Mouse (Mus musculus) heart, embryonic 10.5 days (tissue): ENCODE data around the gene Dmtf1. TPM values are rescaled to one million over a fixed set of nuclear protein-coding genes. Genes with fewer than 3 reads are reported as not detected.
A peak's percentile ranks its signal among the peaks of the same experiment; 100 is the strongest.

Experiments
- DNase-seq: peaks from one replicate; pipeline ENCODE4 v3.0.0-alpha.2; 2017; ENCODE audit warnings: low spot score
- H3K27ac ChIP-seq: fragments of 300-500 bp; sonication (generic); 2 replicates; pipeline ENCODE4 v1.5.1; 2016; ENCODE audit warnings: mild to moderate bottlenecking
- H3K27me3 ChIP-seq: fragments of 300-500 bp; sonication (generic); 2 replicates; pipeline ENCODE4 v1.6.1; 2016; ENCODE audit warnings: mild to moderate bottlenecking; ENCODE audit not compliant: poor library complexity, insufficient read depth, severe bottlenecking
- H3K36me3 ChIP-seq: fragments of 300-500 bp; sonication (generic); 2 replicates; pipeline ENCODE4 v1.6.1; 2016; ENCODE audit warnings: mild to moderate bottlenecking, moderate library complexity
- H3K4me1 ChIP-seq: fragments of 300-500 bp; sonication (generic); 2 replicates; pipeline ENCODE4 v1.6.1; 2016; ENCODE audit warnings: mild to moderate bottlenecking
- H3K4me3 ChIP-seq: fragments of 300-500 bp; sonication (generic); 2 replicates; pipeline ENCODE4 v1.5.1; 2016; ENCODE audit warnings: mild to moderate bottlenecking, moderate library complexity
- H3K9me3 ChIP-seq: fragments of 300-500 bp; sonication (generic); 2 replicates; pipeline ENCODE4 v1.6.1; 2016; ENCODE audit warnings: mild to moderate bottlenecking, moderate library complexity
- WGBS: fragments of 180-500 bp; shearing (Covaris S2); methylation state at CpG from one replicate; pipeline ENCODE4 v1.1.7; 2016; 5-methylcytosine and 5-hydroxymethylcytosine counted together
- polyA plus RNA-seq: library from polyadenylated mRNA; unstranded; fragments of >200 nt; fragmentation: Nextera tagmentation; extraction: Ambion mirVana; gene quantifications from 2 replicates; pipeline ENCODE4 v1.2.1, GENCODE M21; 2016

The Dmtf1 gene
- polyA plus RNA-seq, 1 experiment from 2014 or later: 45.0 TPM

GRCm38 (mm10) chr5:9140724-9141123 lies 20.9 kb downstream of the Dmtf1 start:
- Histone ChIP-seq H3K36me3 (peaks cover 72% of the 10 kb centered on the region), H3K27me3 (no peaks in the 10 kb centered on the region), H3K4me3 (no peak overlapping the region), H3K27ac (no peak overlapping the region), H3K4me1 (no peaks in the 10 kb centered on the region), H3K9me3 (no peaks in the 10 kb centered on the region)
- 76% methylated on average over 8 of the region's 8 CpGs for WGBS
- no peak for DNase-seq

DNA sequence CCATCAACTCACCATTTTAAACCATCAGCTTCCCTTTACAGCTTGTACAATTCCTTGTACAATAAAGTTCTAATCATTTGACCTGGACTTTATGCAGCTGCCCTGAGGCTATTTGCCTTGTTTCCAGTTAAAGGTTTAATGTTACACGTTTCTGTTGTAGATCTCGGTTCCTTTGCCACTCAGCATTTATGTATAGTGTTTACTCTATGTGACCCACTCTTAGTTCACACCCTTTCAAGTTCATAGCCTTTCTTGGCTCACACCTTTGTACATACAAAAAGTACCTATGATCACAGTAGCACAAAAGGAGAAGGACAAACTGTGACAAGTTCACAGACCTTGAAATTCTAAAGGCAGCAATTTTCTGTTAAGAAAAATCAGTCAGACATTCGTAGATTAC lies 26.0 kb downstream of the Dmtf1 start:
- H3K36me3 ChIP-seq: peaks cover 59% of the 10 kb centered on the region
- no peaks in the 10 kb centered on the region for H3K4me1 ChIP-seq
- H3K4me3 ChIP-seq: no peak overlapping the region
- no peak overlapping the region for H3K27ac ChIP-seq
- no peaks in the 10 kb centered on the region for H3K9me3 ChIP-seq
- DNase-seq: no peak
- 87% methylated on average over 3 of the region's 3 CpGs for WGBS
- H3K27me3 ChIP-seq: no peaks in the 10 kb centered on the region

DNA sequence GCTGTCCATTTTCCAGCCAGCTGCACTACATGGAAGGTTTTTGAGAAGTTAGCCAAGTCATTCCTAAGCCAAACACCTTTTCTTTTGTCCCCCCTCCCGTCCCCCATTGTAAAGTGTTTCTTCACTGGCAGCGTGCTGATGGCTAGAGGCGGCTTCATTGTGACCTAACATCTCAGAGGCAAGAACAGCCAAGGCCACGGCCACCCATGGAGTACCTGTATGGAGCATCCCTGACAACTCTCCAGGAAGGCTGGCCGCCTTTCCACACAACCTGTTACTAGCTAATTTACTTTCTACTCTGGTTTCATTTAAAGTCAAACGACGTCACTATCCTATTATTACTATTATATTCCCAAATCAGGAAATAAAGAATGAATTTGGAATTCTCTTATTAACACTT lies 29.8 kb downstream of the Dmtf1 start:
- H3K36me3 ChIP-seq: peaks cover 64% of the 10 kb centered on the region
- no peak for DNase-seq

GRCm38 (mm10) chr5:9128566-9128965 lies 33.0 kb downstream of the Dmtf1 start:
- no peaks in the 10 kb centered on the region for H3K4me1 ChIP-seq
- H3K9me3 ChIP-seq: no peaks in the 10 kb centered on the region
- H3K36me3 ChIP-seq: peaks cover 70% of the 10 kb centered on the region
- 96% methylated on average over 12 of the region's 12 CpGs for WGBS
- no peak overlapping the region for H3K4me3 ChIP-seq
- DNase-seq: no peak
- no peak overlapping the region for H3K27ac ChIP-seq
- no peaks in the 10 kb centered on the region for H3K27me3 ChIP-seq

More for the DNA sequence above, 29.8 kb downstream of the Dmtf1 start:
- Histone ChIP-seq H3K4me3 (no peak overlapping the region), H3K9me3 (no peaks in the 10 kb centered on the region), H3K27ac (no peak overlapping the region), H3K27me3 (no peaks in the 10 kb centered on the region), H3K4me1 (no peaks in the 10 kb centered on the region)
- 88% methylated on average over 7 of the region's 7 CpGs for WGBS

- Histone ChIP-seq H3K36me3 (peaks cover 95% of the 10 kb centered on the region), H3K4me1 (no peaks in the 10 kb centered on the region), H3K4me3 (no peak overlapping the region), H3K9me3 (no peaks in the 10 kb centered on the region), H3K27me3 (no peaks in the 10 kb centered on the region), H3K27ac (no peak overlapping the region)
- DNase-seq: no peak
- WGBS: 90% methylated on average over 2 of the region's 2 CpGs
Measured at GRCm38 (mm10) chr5:9124134-9124533, 37.4 kb downstream of the Dmtf1 start.

GRCm38 (mm10) chr5:9114162-9114561 lies 47.4 kb downstream of the Dmtf1 start:
- H3K9me3 ChIP-seq: no peaks in the 10 kb centered on the region

GRCm38 (mm10) chr5:9111759-9112158 lies 49.8 kb downstream of the Dmtf1 start:
- no peaks in the 10 kb centered on the region for H3K9me3 ChIP-seq
- 0 out of 2 replicates have a peak, but pooled peaks cover 3% of the 10 kb centered on the region for H3K4me1 ChIP-seq
- H3K27ac ChIP-seq: no peak overlapping the region
- H3K4me3 ChIP-seq: no peak overlapping the region
- peaks cover under 1% of the 10 kb centered on the region; the same call in 1 of the 2 replicates for H3K36me3 ChIP-seq
- WGBS: 15% methylated on average over 5 of the region's 5 CpGs
- peak; percentile 75 for DNase-seq
- H3K27me3 ChIP-seq: no peaks in the 10 kb centered on the region

More at GRCm38 (mm10) chr5:9114162-9114561, 47.4 kb downstream of the Dmtf1 start:
- no peak overlapping the region for H3K27ac ChIP-seq
- peaks cover 21% of the 10 kb centered on the region; the same call in 1 of the 2 replicates for H3K36me3 ChIP-seq
- H3K4me1 ChIP-seq: 0 out of 2 replicates have a peak, but pooled peaks cover 3% of the 10 kb centered on the region
- 28% methylated on average over 6 of the region's 6 CpGs for WGBS
- peak; percentile 31 for DNase-seq
- H3K4me3 ChIP-seq: no peak overlapping the region
- no peaks in the 10 kb centered on the region for H3K27me3 ChIP-seq

DNA sequence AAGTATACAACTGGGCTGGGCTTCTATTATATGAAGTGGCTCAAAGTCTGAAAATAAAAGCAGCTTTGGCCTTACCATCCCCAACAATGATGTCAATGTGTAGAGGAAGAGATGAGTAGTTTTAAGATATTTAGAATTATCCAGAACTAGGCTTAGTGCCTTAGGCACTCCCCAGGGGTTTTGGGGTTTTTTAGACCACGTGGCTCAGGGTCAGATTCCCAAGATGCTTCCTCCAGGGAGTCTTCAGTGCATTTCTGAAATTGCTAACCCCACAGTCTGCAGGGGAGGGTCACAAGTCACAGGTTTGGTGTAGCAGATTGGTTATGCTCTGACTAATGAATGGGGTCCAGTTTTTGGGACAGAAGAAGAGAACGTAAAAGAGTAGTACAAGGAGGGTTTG lies 50.3 kb downstream of the Dmtf1 start:
- WGBS: 67% methylated on average over 2 of the region's 2 CpGs
- Histone ChIP-seq H3K9me3 (no peaks in the 10 kb centered on the region), H3K27ac (no peak overlapping the region), H3K4me3 (no peak overlapping the region), H3K27me3 (no peaks in the 10 kb centered on the region), H3K36me3 (no peaks in the 10 kb centered on the region), H3K4me1 (0 out of 2 replicates have a peak, but pooled peaks cover 3% of the 10 kb centered on the region)
- DNase-seq: peak; percentile 5

DNA sequence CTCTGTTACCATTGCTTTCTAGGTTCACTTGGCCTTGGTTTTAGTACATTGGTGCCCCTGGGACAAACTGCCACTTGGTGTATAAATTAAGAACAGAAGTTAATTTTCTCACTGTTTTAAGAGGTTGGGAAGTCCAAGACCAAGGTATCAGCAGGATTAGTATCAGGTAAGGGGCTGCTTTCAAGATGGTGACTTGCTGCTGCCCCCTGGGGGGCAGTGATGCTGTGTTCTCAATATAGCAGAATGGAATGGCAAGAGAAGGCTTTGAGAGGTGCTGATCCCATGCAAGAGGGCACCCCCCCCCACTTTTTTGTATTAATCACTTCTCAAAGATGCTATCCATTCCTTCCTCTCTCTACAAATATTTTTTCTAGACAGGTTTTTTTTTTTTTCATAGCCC lies 52.0 kb downstream of the Dmtf1 start:
- H3K36me3 ChIP-seq: no peaks in the 10 kb centered on the region
- DNase-seq: no peak
- no peaks in the 10 kb centered on the region for H3K27me3 ChIP-seq
- H3K4me1 ChIP-seq: 0 out of 2 replicates have a peak, but pooled peaks cover under 1% of the 10 kb centered on the region
- H3K4me3 ChIP-seq: no peak overlapping the region
- H3K27ac ChIP-seq: no peak overlapping the region
- no peaks in the 10 kb centered on the region for H3K9me3 ChIP-seq

DNA sequence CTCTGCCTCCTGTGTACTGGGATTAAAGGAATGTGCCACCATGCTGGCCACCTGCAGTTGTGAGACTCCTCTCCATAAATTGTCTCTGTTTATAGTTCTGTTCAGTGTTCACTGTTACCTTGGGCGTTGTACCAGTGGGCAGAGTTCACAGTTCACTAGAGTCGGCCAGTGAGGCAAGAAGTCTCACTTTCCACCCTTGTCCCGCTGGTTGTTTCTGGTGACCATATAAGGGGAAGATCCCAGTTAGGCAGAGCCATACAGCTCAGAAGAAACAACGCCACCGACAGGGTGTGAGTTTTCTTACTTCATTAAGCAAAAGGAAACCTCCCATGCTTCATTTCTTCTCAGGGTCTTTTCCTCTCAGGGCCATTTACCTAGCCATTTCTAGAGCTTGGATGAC lies 53.1 kb downstream of the Dmtf1 start:
- Histone ChIP-seq H3K9me3 (no peaks in the 10 kb centered on the region), H3K27ac (no peak overlapping the region), H3K4me1 (no peaks in the 10 kb centered on the region), H3K36me3 (no peaks in the 10 kb centered on the region), H3K27me3 (peaks cover 3% of the 10 kb centered on the region; the same call in 1 of the 2 replicates), H3K4me3 (no peak overlapping the region)
- WGBS: 72% methylated on average over 5 of the region's 5 CpGs
- DNase-seq: peak; percentile 66

GRCm38 (mm10) chr5:9107296-9108089 lies 54.1 kb downstream of the Dmtf1 start:
- H3K27me3 ChIP-seq: peaks cover 11% of the 10 kb centered on the region; the same call in 1 of the 2 replicates
- no peaks in the 10 kb centered on the region for H3K4me1 ChIP-seq
- WGBS: 85% methylated on average over 8 of the region's 8 CpGs
- H3K36me3 ChIP-seq: no peaks in the 10 kb centered on the region
- no peak overlapping the region for H3K4me3 ChIP-seq
- H3K9me3 ChIP-seq: no peaks in the 10 kb centered on the region
- H3K27ac ChIP-seq: no peak overlapping the region
- peak; percentile 24 for DNase-seq

DNA sequence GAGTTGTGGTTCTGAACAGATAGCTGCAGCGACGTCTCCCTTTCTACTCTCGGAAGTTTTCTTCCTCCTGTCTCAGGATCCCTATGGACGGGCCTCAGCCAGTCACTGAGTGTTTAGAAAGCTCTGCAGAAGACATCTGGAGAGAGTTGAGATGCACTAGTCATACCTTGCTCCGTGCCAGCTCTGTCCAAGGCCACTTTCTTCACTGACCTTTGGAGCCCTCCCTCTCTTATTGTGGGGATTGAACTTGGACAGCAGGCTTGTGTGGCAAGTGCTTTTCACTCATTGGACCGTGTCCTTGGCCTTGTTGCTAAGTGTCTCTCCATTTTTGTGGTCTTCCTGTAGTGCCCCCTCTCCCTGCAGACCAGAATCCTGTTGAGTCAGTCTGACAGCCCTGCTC lies 54.8 kb downstream of the Dmtf1 start:
- H3K27me3 ChIP-seq: peaks cover 18% of the 10 kb centered on the region; the same call in 1 of the 2 replicates
- no peaks in the 10 kb centered on the region for H3K36me3 ChIP-seq
- H3K9me3 ChIP-seq: no peaks in the 10 kb centered on the region
- H3K4me1 ChIP-seq: no peaks in the 10 kb centered on the region
- no peak overlapping the region for H3K4me3 ChIP-seq
- peak; percentile 47 for DNase-seq
- 81% methylated on average over 6 of the region's 6 CpGs for WGBS
- H3K27ac ChIP-seq: no peak overlapping the region

- peaks cover 21% of the 10 kb centered on the region; the same call in 1 of the 2 replicates for H3K27me3 ChIP-seq
- H3K27ac ChIP-seq: no peak overlapping the region
- no peaks in the 10 kb centered on the region for H3K36me3 ChIP-seq
- peak; percentile 14 for DNase-seq
- no peak overlapping the region for H3K4me3 ChIP-seq
- H3K9me3 ChIP-seq: no peaks in the 10 kb centered on the region
- H3K4me1 ChIP-seq: peaks cover 4% of the 10 kb centered on the region; the same call in 1 of the 2 replicates
- WGBS: 85% methylated on average over 8 of the region's 8 CpGs
Measured at GRCm38 (mm10) chr5:9103958-9104357, 57.6 kb downstream of the Dmtf1 start.
